Mouse (Mus musculus): ENCODE results near the gene Tube1. TPM values are rescaled to one million over a fixed set of nuclear protein-coding genes. Genes with fewer than 3 reads are reported as not detected.

Tube1 gene
- polyA plus RNA-seq, 1 experiment from 2014 or later: 6.1 TPM

DNA sequence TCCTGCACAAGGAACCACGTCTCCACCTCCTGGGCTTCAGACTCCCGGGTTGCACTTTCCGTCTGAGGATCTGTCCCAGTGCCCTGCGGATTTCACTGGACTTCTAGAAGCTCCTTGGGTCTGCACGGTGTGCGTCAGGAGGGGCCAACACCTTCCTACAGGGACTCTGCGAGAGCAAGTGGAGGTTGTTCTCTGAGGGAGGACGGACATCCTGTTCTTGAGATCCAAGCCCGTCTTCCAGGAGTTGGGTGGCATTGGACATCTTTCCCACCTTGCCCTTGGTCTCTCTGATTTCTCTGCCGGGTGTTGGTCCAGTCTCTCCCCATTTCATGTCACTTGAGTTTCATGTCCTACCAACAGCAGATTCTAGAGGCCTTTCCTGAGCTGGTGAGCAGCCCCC, 29.9 kb downstream of the Tube1 start, which contains the start of gene Ccn6:
Gene Ccn6, minus strand, starts transcription at position 101 of the 400 bp plus-strand sequence.
- Histone ChIP-seq H3K27me3 (ENCODE audit: insufficient read depth, low read length) (no peaks in the 10 kb centered on the region), H3K9me3 (replicated peaks; ENCODE audit: low read length) (no peaks in the 10 kb centered on the region), H3K4me3 (replicated peaks; ENCODE audit: low read depth, low read length) (no peak within 1 kb of the TSS), H3K27ac (peak within 1 kb of the TSS; percentile 19; the same call in 1 of the 2 replicates), H3K4me1 (replicated peaks; ENCODE audit: insufficient read depth, low read length) (peaks cover 13% of the 10 kb centered on the region; the same call in 1 of the 2 replicates), H3K4me2 (ENCODE audit: low read length) (peak within 1 kb of the TSS; percentile 31), H3K9ac (ENCODE audit: low read depth, low read length) (no peak within 1 kb of the TSS), H3K36me3 (ENCODE audit: insufficient read depth, low read length) (no peaks in the 10 kb centered on the region)
- DNase-seq (ENCODE audit: low spot score) (no peak), ATAC-seq (replicated peaks; ENCODE audit: low FRiP score, low read depth) (no peak)
- TF ChIP-seq CTCF (IDR thresholded peaks at IDR 0.05; ENCODE audit: low read depth): no peak
- 84% methylated on average over 10 of the region's 10 CpGs for WGBS

- Histone ChIP-seq H3K4me3 (replicated peaks; ENCODE audit: low read depth, low read length) (peak overlapping the region; percentile 21; the same call in 1 of the 2 replicates), H3K9ac (ENCODE audit: low read depth, low read length) (peak overlapping the region; percentile 40; the same call in 1 of the 2 replicates), H3K36me3 (ENCODE audit: insufficient read depth, low read length) (no peaks in the 10 kb centered on the region), H3K9me3 (replicated peaks; ENCODE audit: low read length) (no peaks in the 10 kb centered on the region), H3K27ac (peak overlapping the region; percentile 57; the same call in 1 of the 2 replicates), H3K4me2 (ENCODE audit: low read length) (peak overlapping the region; percentile 46), H3K27me3 (ENCODE audit: insufficient read depth, low read length) (no peaks in the 10 kb centered on the region), H3K4me1 (replicated peaks; ENCODE audit: insufficient read depth, low read length) (peaks cover 13% of the 10 kb centered on the region; the same call in 1 of the 2 replicates)
- no peak for TF ChIP-seq CTCF (IDR thresholded peaks at IDR 0.05; ENCODE audit: low read depth)
- ATAC-seq (replicated peaks; ENCODE audit: low FRiP score, low read depth): no peak
- 15% methylated on average over 11 of the region's 11 CpGs for WGBS
- peak; percentile 78 for DNase-seq (ENCODE audit: low spot score)
Observed at GRCm38 (mm10) chr10:39165632-39166115, 31.9 kb downstream of the Tube1 start.

DNA sequence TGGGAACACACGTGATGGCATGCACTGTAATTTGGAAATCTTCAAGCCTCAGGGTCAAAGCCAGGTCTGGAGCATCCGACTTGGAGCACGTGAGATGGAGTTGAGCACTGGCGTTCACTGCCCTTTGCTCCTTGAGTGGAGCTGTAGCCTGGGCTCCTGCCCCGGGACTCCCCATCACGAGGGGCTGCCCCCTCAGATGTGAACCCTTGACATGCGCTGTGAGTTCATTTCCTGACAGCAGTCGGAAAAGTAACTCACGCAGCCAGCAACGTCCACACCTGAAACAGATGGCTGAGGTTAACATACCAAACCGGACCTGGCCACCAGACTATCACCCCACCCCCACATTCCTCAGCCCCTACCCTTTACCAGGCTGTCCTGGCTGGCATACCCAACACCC, 33.8 kb downstream of the Tube1 start:
- no peaks in the 10 kb centered on the region for H3K27me3 ChIP-seq (ENCODE audit: insufficient read depth, low read length)
- H3K9me3 ChIP-seq (replicated peaks; ENCODE audit: low read length): no peaks in the 10 kb centered on the region
- no peak overlapping the region for H3K9ac ChIP-seq (ENCODE audit: low read depth, low read length)
- no peak overlapping the region for H3K4me2 ChIP-seq (ENCODE audit: low read length)
- no peaks in the 10 kb centered on the region for H3K36me3 ChIP-seq (ENCODE audit: insufficient read depth, low read length)
- WGBS: 65% methylated on average over 11 of the region's 11 CpGs
- ATAC-seq (replicated peaks; ENCODE audit: low FRiP score, low read depth): no peak
- H3K27ac ChIP-seq: no peak overlapping the region
- no peak for TF ChIP-seq CTCF (IDR thresholded peaks at IDR 0.05; ENCODE audit: low read depth)
- peaks cover 13% of the 10 kb centered on the region; the same call in 1 of the 2 replicates for H3K4me1 ChIP-seq (replicated peaks; ENCODE audit: insufficient read depth, low read length)
- no peak overlapping the region for H3K4me3 ChIP-seq (replicated peaks; ENCODE audit: low read depth, low read length)
- no peak for DNase-seq (ENCODE audit: low spot score)

GRCm38 (mm10) chr10:39169642-39170041, 35.9 kb downstream of the Tube1 start:
- 44% methylated on average over 9 of the region's 9 CpGs for WGBS
- no peak for TF ChIP-seq CTCF (IDR thresholded peaks at IDR 0.05; ENCODE audit: low read depth)
- no peak overlapping the region for H3K9ac ChIP-seq (ENCODE audit: low read depth, low read length)
- ATAC-seq (replicated peaks; ENCODE audit: low FRiP score, low read depth) (peak; percentile 52; the same call in 1 of the 2 replicates), DNase-seq (ENCODE audit: low spot score) (peak; percentile 9)
- H3K27ac ChIP-seq: no peak overlapping the region
- H3K9me3 ChIP-seq (replicated peaks; ENCODE audit: low read length): no peaks in the 10 kb centered on the region
- H3K4me2 ChIP-seq (ENCODE audit: low read length): peak overlapping the region; percentile 35
- peaks cover 7% of the 10 kb centered on the region; the same call in 1 of the 2 replicates for H3K4me1 ChIP-seq (replicated peaks; ENCODE audit: insufficient read depth, low read length)
- H3K36me3 ChIP-seq (ENCODE audit: insufficient read depth, low read length): no peaks in the 10 kb centered on the region
- H3K27me3 ChIP-seq (ENCODE audit: insufficient read depth, low read length): no peaks in the 10 kb centered on the region
- H3K4me3 ChIP-seq (replicated peaks; ENCODE audit: low read depth, low read length): no peak overlapping the region

DNA sequence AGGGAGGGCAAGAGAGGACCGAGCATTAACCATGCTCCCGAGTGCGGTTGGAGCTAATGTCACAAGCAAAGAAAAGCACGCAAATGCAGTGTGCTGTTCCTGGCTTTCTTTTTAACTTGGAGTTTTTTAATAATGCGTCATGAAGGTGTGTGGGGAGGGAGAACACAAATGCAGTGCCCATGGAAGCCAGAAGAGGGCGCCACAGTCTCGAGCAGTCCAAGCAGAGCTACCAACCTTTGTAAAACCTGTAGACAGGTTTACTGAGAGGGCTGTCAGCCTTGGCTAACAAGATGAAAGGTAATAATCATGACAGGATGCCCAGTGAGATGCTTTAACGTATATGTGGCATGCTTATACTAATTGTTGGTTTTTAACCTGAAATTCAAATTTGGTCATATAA, 36.4 kb downstream of the Tube1 start:
- no peak overlapping the region for H3K27ac ChIP-seq
- H3K4me3 ChIP-seq (replicated peaks; ENCODE audit: low read depth, low read length): no peak overlapping the region
- H3K27me3 ChIP-seq (ENCODE audit: insufficient read depth, low read length): no peaks in the 10 kb centered on the region
- H3K9me3 ChIP-seq (replicated peaks; ENCODE audit: low read length): no peaks in the 10 kb centered on the region
- ATAC-seq (replicated peaks; ENCODE audit: low FRiP score, low read depth) (no peak; the same call in 1 of the 2 replicates), DNase-seq (ENCODE audit: low spot score) (peak; percentile 75)
- peak overlapping the region; percentile 35 for H3K4me2 ChIP-seq (ENCODE audit: low read length)
- peak; percentile 90 for TF ChIP-seq CTCF (IDR thresholded peaks at IDR 0.05; ENCODE audit: low read depth)
- H3K4me1 ChIP-seq (replicated peaks; ENCODE audit: insufficient read depth, low read length): peaks cover 7% of the 10 kb centered on the region; the same call in 1 of the 2 replicates
- H3K36me3 ChIP-seq (ENCODE audit: insufficient read depth, low read length): no peaks in the 10 kb centered on the region
- WGBS: 7% methylated on average over 8 of the region's 8 CpGs
- H3K9ac ChIP-seq (ENCODE audit: low read depth, low read length): no peak overlapping the region

- H3K9ac ChIP-seq (ENCODE audit: low read depth, low read length): no peak overlapping the region
Observed at GRCm38 (mm10) chr10:39170706-39171105, 36.9 kb downstream of the Tube1 start.

More at GRCm38 (mm10) chr10:39170706-39171105, 36.9 kb downstream of the Tube1 start:
- H3K4me3 ChIP-seq (replicated peaks; ENCODE audit: low read depth, low read length): no peak overlapping the region
- no peaks in the 10 kb centered on the region for H3K9me3 ChIP-seq (replicated peaks; ENCODE audit: low read length)
- H3K27ac ChIP-seq: no peak overlapping the region
- peak overlapping the region; percentile 6; the same call in 1 of the 2 replicates for H3K4me2 ChIP-seq (ENCODE audit: low read length)
- ATAC-seq (replicated peaks; ENCODE audit: low FRiP score, low read depth) (peak; percentile 35), DNase-seq (ENCODE audit: low spot score) (no peak)
- H3K27me3 ChIP-seq (ENCODE audit: insufficient read depth, low read length): no peaks in the 10 kb centered on the region
- TF ChIP-seq CTCF (IDR thresholded peaks at IDR 0.05; ENCODE audit: low read depth): no peak
- WGBS: 14% methylated on average over 6 of the region's 6 CpGs
- peaks cover 2% of the 10 kb centered on the region; the same call in 1 of the 2 replicates for H3K4me1 ChIP-seq (replicated peaks; ENCODE audit: insufficient read depth, low read length)
- H3K36me3 ChIP-seq (ENCODE audit: insufficient read depth, low read length): no peaks in the 10 kb centered on the region
